Comparison of ENCODE assay signal across 21 mouse cellular contexts in genomic region chr2:143614775-143615174, GRCm38 (mm10).
"Had no signal": no experiment of that assay in that cellular context is flagged by ENCODE, and none has a peak within 500 bp of the region (broad histone marks: within the 10 kb centered on the region; RNA-seq: fewer than 3 reads in every experiment).

No protein-coding gene starts in this region.

- H3K27me3 ChIP-seq: lung, embryonic 15.5 days; megakaryocyte, embryonic 14.5 days; midbrain, embryonic 12.5 days; neural tube, embryonic 13.5 days; neural tube, embryonic 15.5 days had no signal

- H3K27ac ChIP-seq: lung, embryonic 15.5 days; macrophage; midbrain, embryonic 12.5 days; neural tube, embryonic 13.5 days; neural tube, embryonic 15.5 days had no signal

- H3K36me3 ChIP-seq: lung, embryonic 15.5 days; midbrain, embryonic 12.5 days; neural tube, embryonic 13.5 days; neural tube, embryonic 15.5 days had no signal

- H3K9me3 ChIP-seq: lung, embryonic 15.5 days; megakaryocyte, embryonic 14.5 days; midbrain, embryonic 12.5 days; neural tube, embryonic 13.5 days; neural tube, embryonic 15.5 days had no signal

- ATAC-seq: liver, postnatal 0 days; lung, postnatal 0 days had no signal

- H3K4me1 ChIP-seq: lung, embryonic 15.5 days; megakaryocyte, embryonic 14.5 days; midbrain, embryonic 12.5 days; neural tube, embryonic 15.5 days had no signal

- H3K4me3 ChIP-seq: lung, embryonic 15.5 days; megakaryocyte, embryonic 14.5 days; midbrain, embryonic 12.5 days; myocyte; neural tube, embryonic 13.5 days; neural tube, embryonic 15.5 days had no signal

- H3K4me2 ChIP-seq: lung, embryonic 15.5 days; midbrain, embryonic 12.5 days; neural tube, embryonic 13.5 days; neural tube, embryonic 15.5 days had no signal

- DNase-seq: liver, postnatal 0 days; lung, adult 2 months; lung, postnatal 14 days; lung, postnatal 36 days; midbrain, embryonic 14.5 days; retina, postnatal 1 day; right cerebral cortex, adult 18-20 months; right cerebral cortex, postnatal 25 days; right cerebral cortex, postnatal 4 days; spleen, adult 18-20 months; thymus, adult 18-20 months; thymus, postnatal 14 days; thymus, postnatal 36 days had no signal

- H3K9ac ChIP-seq: liver, postnatal 0 days; lung, embryonic 15.5 days; midbrain, embryonic 12.5 days; neural tube, embryonic 13.5 days; neural tube, embryonic 15.5 days had no signal
